Mouse (Mus musculus) olfactory bulb, adult 2 months (tissue): ENCODE measurements around the gene Orai3.

Experiments
- CTCF ChIP-seq: fragments of 200-500 bp; IDR thresholded peaks from 2 replicates; pipeline ENCODE4 v1.5.1; 2012; ENCODE audit warnings: low read depth, mild to moderate bottlenecking, low read length, moderate library complexity; ENCODE audit not compliant: insufficient read depth
- POLR2A ChIP-seq: fragments of 200-500 bp; IDR thresholded peaks from 2 replicates; pipeline ENCODE4 v1.6.1; 2012; ENCODE audit warnings: mild to moderate bottlenecking, low read depth, low read length, moderate library complexity; ENCODE audit not compliant: insufficient read depth

DNA sequence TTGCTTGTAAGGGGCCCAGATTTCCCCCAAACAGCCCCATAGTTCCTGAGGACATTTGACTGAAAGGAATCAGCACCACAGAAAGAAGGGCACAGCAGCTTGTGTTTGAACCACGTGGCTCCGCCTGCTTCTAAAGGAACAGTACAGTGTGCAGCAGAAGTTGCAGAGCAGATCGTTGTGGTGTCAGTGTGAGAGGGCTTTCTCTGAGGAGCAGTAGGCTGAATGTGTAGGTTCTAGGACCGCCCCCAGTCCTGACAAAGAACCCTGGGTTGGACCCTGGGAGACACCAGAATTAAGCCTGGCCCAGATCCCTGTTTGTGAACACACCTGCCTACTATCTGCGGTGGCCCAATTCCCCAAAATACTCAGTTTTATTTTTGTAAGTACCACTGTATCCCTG, 1.6 kb downstream of the Orai3 start:
- TF ChIP-seq CTCF = no peak
- TF ChIP-seq POLR2A = no peak
